ENCODE assay signal across 8 mouse cellular contexts in genomic region chr12:8638411-8639087, GRCm38 (mm10). TPM values are rescaled to one million over a fixed set of nuclear protein-coding genes. Genes with fewer than 3 reads are reported as not detected.
A peak's percentile ranks its signal among the peaks of the same experiment; 100 is the strongest.
DNase-seq lines count a peak whose midpoint lies in the region; ATAC-seq and TF ChIP-seq lines count a peak whose summit lies in the region.
"Not testable (repeated sequence)": the region's sequence is repeated elsewhere in the genome, so short reads cannot be mapped to it uniquely, and the experiment has no call there.

No protein-coding gene starts in this region.

- TF ChIP-seq CTCF in left cerebral cortex, adult 2 months (IDR thresholded peaks at IDR 0.05): peak; percentile 80

- H3K4me3 ChIP-seq in left cerebral cortex, adult 2 months: not testable (repeated sequence)

- intact Hi-C loops in left cerebral cortex, adult 2 months (cut with DNase I): loop anchor here (10.0 kb wide), 2 partner anchors 314 to 366 kb away; no protein-coding TSS in a partner anchor

- peak; percentile 89 for DNase-seq in T-cell, adult 2 months (ENCODE audit: low spot score)
- DNase-seq in cerebellum, adult 9-11 months: peak; percentile 73
- DNase-seq in frontal cortex, postnatal 25 days (ENCODE audit: low spot score in 2 of 2): peak; percentile 55 to 59
- peak; percentile 96 for DNase-seq in induced T-regulatory cell, adult 2 months (ENCODE audit: low read depth)
- peak; percentile 63 to 77 for DNase-seq in left cerebral cortex, adult 2 months (ENCODE audit: extremely low spot score in 1 of 2, low spot score in 2 of 2)
- peak; percentile 34 to 37 for DNase-seq in right cerebral cortex, postnatal 36 days (ENCODE audit: low spot score in 2 of 2)
- DNase-seq in urinary bladder, postnatal 14 days (ENCODE audit: low spot score): peak; percentile 82

- H3K27ac ChIP-seq in left cerebral cortex, adult 2 months: not testable (repeated sequence)

- ATAC-seq in megakaryocyte progenitor cell, adult 5-6 weeks (replicated peaks; ENCODE audit: poor library complexity): peak; percentile 76

RNA-seq across cellular contexts. Expression of gene Pum2, which starts 35.4 kb away (rescaled TPM):
- 100 to 1,000 TPM; 193 to 209 TPM for total RNA-seq in left cerebral cortex, adult 2 months (2021)
- total RNA-seq in megakaryocyte progenitor cell, adult 5-6 weeks (2015): 164 and 166 TPM in 2 replicates
- total RNA-seq in megakaryocyte progenitor cell, adult 5-6 weeks (2017): 116 and 129 TPM in 2 replicates

RNA-seq across cellular contexts. Expression of gene Slc7a15, which starts 39.7 kb away (rescaled TPM):
- total RNA-seq in left cerebral cortex, adult 2 months (2021): not detected
- total RNA-seq in megakaryocyte progenitor cell, adult 5-6 weeks (2015): not detected in 2 replicates
- not detected in 2 replicates for total RNA-seq in megakaryocyte progenitor cell, adult 5-6 weeks (2017)

Comparison
In these comparisons a context has a peak if more than half of its experiments do, and no peak if none do; other contexts are left out.
1. DNase-seq: peak in every context shown above with its lines; median percentile 96 in induced T-regulatory cell, adult 2 months; 89 in T-cell, adult 2 months; 82 in urinary bladder, postnatal 14 days; 73 in cerebellum, adult 9-11 months; 70 in left cerebral cortex, adult 2 months; 57 in frontal cortex, postnatal 25 days; 36 in right cerebral cortex, postnatal 36 days.